Mouse (Mus musculus): ENCODE measurements around the gene Wwox.

DNA sequence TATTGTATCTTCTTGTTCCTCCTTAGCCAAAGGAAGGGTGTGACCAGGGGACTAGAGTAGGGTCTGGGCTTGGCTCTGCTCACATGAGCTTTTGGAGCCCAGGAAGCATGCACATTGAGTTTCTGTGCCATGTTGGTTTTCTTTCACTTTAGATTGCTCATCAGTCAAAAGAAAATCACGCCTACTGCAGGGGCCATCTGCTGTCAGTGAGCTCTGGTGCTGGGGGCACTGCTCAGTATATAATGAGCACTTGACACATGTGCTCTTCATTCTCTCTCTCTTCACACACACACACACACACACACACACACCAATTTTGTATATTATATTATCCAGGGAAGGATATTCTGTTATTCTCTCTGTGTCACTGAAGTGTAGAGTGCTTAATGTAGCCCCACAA, 141.2 kb downstream of the Wwox start:
- TF ChIP-seq POLR2A (IDR thresholded peaks at IDR 0.05; ENCODE audit: borderline replicate concordance, control insufficient read depth, low read depth, low read length) (no peak), CTCF (IDR thresholded peaks at IDR 0.05; ENCODE audit: control insufficient read depth, insufficient read depth, low read length) (no peak)
